Mouse (Mus musculus) stomach, embryonic 15.5 days (tissue): Measurements from ENCODE around the gene Usp22. TPM values are rescaled to one million over a fixed set of nuclear protein-coding genes. Genes with fewer than 3 reads are reported as not detected.

Experiments
- ATAC-seq: fragments of 200-750 bp; cut with Nextera tagmentation; 2 replicates; pipeline ENCODE4 v1.8.0; 2017; ENCODE audit warnings: low read depth, moderate number of reproducible peaks, moderate TSS enrichment; ENCODE audit not compliant: insufficient read depth, low FRiP score
- H3K27ac ChIP-seq: fragments of 300-500 bp; sonication (generic); 2 replicates; pipeline ENCODE4 v1.5.1; 2015; ENCODE audit warnings: mild to moderate bottlenecking, inconsistent platforms
- H3K27me3 ChIP-seq: fragments of 300-500 bp; sonication (generic); replicated peaks from 2 replicates; pipeline ENCODE4 v1.6.1; 2015; ENCODE audit warnings: inconsistent platforms
- H3K36me3 ChIP-seq: fragments of 300-500 bp; sonication (generic); 2 replicates; pipeline ENCODE4 v1.6.1; 2015; ENCODE audit warnings: inconsistent platforms
- H3K4me1 ChIP-seq: fragments of 300-500 bp; sonication (generic); 2 replicates; pipeline ENCODE4 v1.6.1; 2015; ENCODE audit warnings: inconsistent platforms
- H3K4me2 ChIP-seq: fragments of 300-500 bp; sonication (generic); 2 replicates; pipeline ENCODE4 v1.6.1; 2015; ENCODE audit warnings: mild to moderate bottlenecking, inconsistent platforms
- H3K4me3 ChIP-seq: fragments of 300-500 bp; sonication (generic); replicated peaks from 2 replicates; pipeline ENCODE4 v1.5.1; 2015; ENCODE audit warnings: inconsistent platforms
- H3K9ac ChIP-seq: fragments of 300-500 bp; sonication (generic); 2 replicates; pipeline ENCODE4 v1.6.1; 2015; ENCODE audit warnings: inconsistent platforms
- H3K9me3 ChIP-seq: fragments of 300-500 bp; sonication (generic); 2 replicates; pipeline ENCODE4 v1.6.1; 2016; ENCODE audit warnings: inconsistent platforms
- WGBS: fragments of 180-500 bp; shearing (Covaris S2); methylation state at CpG from one replicate; pipeline ENCODE4 v1.1.7; 2015; 5-methylcytosine and 5-hydroxymethylcytosine counted together
- polyA plus RNA-seq: library from polyadenylated mRNA; unstranded; fragments of >200 nt; fragmentation: Nextera tagmentation; extraction: Ambion mirVana; gene quantifications from 2 replicates; pipeline ENCODE4 v1.2.1, GENCODE M21; 2015

Gene Usp22
- polyA plus RNA-seq, 1 experiment from 2014 or later, result 92.9 TPM

DNA sequence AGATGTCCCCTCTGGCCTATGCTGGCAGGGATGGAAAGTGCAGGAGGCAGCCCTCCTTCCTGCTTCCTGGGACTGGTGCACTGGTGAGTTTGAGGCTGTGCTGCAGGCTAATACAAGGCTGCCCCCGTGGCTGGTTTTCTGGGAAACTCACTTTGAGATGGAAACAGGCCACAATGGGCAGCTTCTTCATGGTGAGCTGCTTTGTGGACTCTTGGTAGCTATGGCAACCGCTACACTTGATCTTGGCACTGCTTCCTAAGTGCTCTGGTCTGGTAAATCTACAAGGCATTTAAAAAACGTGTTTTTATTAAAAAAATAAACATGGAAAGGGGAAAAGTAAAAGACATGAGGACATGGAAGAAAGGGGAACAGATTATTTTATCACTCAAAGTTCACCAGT is 16.7 kb downstream of the Usp22 start:
- 68% methylated on average over 3 of the region's 3 CpGs for WGBS
- H3K9ac ChIP-seq, result no peak overlapping the region
- no peak overlapping the region for H3K27ac ChIP-seq
- no peaks in the 10 kb centered on the region for H3K27me3 ChIP-seq
- H3K4me1 ChIP-seq, result no peaks in the 10 kb centered on the region
- no peak for ATAC-seq
- no peak overlapping the region for H3K4me2 ChIP-seq
- H3K4me3 ChIP-seq, result no peak overlapping the region
- peaks cover 86% of the 10 kb centered on the region for H3K36me3 ChIP-seq
- H3K9me3 ChIP-seq, result no peaks in the 10 kb centered on the region

DNA sequence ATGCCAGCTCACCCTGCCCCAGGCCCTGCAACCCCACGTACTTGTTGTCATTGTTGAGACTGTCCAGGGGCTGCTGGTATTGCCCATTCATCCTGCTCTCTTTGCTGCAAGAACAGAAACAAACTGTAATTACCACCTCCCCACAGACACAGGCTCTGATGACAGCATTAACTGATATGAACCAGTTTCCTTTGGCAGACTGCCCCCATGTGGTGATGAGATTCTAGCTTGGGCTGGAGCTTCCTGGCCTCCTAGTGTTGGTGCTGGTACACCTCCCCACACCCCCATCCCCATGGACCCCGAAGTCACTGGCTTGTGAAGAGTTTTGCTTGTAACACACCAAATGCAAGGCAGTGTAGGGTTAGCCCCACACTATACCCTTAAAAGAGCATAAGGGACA is 19.1 kb downstream of the Usp22 start:
- no peaks in the 10 kb centered on the region for H3K4me1 ChIP-seq
- no peak overlapping the region for H3K4me3 ChIP-seq
- H3K27me3 ChIP-seq, result no peaks in the 10 kb centered on the region
- WGBS, result 86% methylated on average over 2 of the region's 2 CpGs
- no peak for ATAC-seq
- H3K27ac ChIP-seq, result no peak overlapping the region
- no peak overlapping the region for H3K9ac ChIP-seq
- no peaks in the 10 kb centered on the region for H3K9me3 ChIP-seq
- peaks cover 78% of the 10 kb centered on the region for H3K36me3 ChIP-seq
- no peak overlapping the region for H3K4me2 ChIP-seq

DNA sequence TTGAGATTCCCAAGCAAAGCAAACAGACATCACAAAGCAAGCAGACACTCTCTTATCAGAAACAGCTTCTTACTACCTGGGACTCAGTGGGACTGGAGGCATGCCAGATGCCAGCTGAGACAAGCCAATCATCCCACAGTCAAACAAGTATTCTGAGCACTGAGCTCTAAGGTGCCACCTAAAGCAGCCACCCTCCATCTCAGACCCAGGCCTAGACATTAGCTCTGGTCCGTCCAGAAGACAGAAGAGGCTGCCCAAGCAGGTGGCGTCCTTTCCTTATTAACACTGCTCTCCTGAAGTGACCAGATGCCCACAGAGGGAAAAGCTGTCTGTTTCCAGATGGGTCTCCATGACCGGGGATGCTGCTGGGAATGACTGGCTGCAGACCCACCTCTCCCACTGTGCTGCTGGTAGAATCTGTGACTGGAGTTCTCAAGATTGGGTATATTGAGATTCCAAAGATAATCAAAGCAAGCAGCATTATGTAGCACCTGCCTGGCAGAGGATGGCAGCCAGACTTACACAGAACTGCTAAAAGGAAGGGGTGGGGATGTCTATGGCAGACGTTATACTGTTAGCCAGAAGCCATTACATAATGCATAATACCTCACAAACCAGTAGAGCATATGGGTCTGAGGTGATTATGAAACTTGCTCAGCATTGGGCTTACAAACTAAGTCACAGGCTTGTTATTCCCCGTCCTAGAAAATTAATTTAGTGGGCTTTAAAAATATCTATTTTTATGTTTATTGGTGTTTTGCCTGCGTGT is 24.4 kb downstream of the Usp22 start:
- Histone ChIP-seq H3K4me2 (no peak overlapping the region), H3K27me3 (0 out of 2 replicates have a peak, but pooled peaks cover 8% of the 10 kb centered on the region), H3K9me3 (no peaks in the 10 kb centered on the region), H3K9ac (no peak overlapping the region), H3K36me3 (peaks cover 31% of the 10 kb centered on the region), H3K4me1 (peaks cover 11% of the 10 kb centered on the region), H3K4me3 (no peak overlapping the region), H3K27ac (no peak overlapping the region)
- ATAC-seq, result no peak
- 67% methylated on average over 6 of the region's 6 CpGs for WGBS

GRCm38 (mm10) chr11:61147300-61147683 is 27.6 kb downstream of the Usp22 start:
- Histone ChIP-seq H3K27ac (no peak overlapping the region), H3K4me2 (peak overlapping the region; percentile 77), H3K4me1 (peaks cover 11% of the 10 kb centered on the region), H3K27me3 (0 out of 2 replicates have a peak, but pooled peaks cover 8% of the 10 kb centered on the region), H3K9me3 (no peaks in the 10 kb centered on the region), H3K36me3 (peaks cover 4% of the 10 kb centered on the region; the same call in 1 of the 2 replicates), H3K9ac (no peak overlapping the region), H3K4me3 (peak overlapping the region; percentile 33)
- 10% methylated on average over 32 of the region's 32 CpGs for WGBS
- ATAC-seq, result peak; percentile 30; the same call in 1 of the 2 replicates

- Histone ChIP-seq H3K27me3 (0 out of 2 replicates have a peak, but pooled peaks cover 8% of the 10 kb centered on the region), H3K4me1 (peaks cover 11% of the 10 kb centered on the region), H3K9me3 (no peaks in the 10 kb centered on the region), H3K36me3 (no peaks in the 10 kb centered on the region), H3K4me3 (peak overlapping the region; percentile 33), H3K4me2 (peak overlapping the region; percentile 77), H3K9ac (no peak overlapping the region), H3K27ac (no peak overlapping the region)
- WGBS, result 25% methylated on average over 20 of the region's 20 CpGs
- ATAC-seq, result no peak
Observed at GRCm38 (mm10) chr11:61146645-61147299, 28.1 kb downstream of the Usp22 start.

GRCm38 (mm10) chr11:61145551-61145950 is 29.3 kb downstream of the Usp22 start:
- Histone ChIP-seq H3K9ac (no peak overlapping the region), H3K4me2 (no peak overlapping the region), H3K4me3 (no peak overlapping the region), H3K27ac (no peak overlapping the region), H3K4me1 (peaks cover 11% of the 10 kb centered on the region), H3K27me3 (0 out of 2 replicates have a peak, but pooled peaks cover 8% of the 10 kb centered on the region), H3K36me3 (no peaks in the 10 kb centered on the region), H3K9me3 (no peaks in the 10 kb centered on the region)
- ATAC-seq, result no peak
- 54% methylated on average over 8 of the region's 8 CpGs for WGBS

GRCm38 (mm10) chr11:61143564-61144469 is 31.0 kb downstream of the Usp22 start:
- 0 out of 2 replicates have a peak, but pooled peaks cover 8% of the 10 kb centered on the region for H3K27me3 ChIP-seq
- peaks cover 11% of the 10 kb centered on the region for H3K4me1 ChIP-seq
- H3K9me3 ChIP-seq, result no peaks in the 10 kb centered on the region
- no peak for ATAC-seq
- 71% methylated on average over 7 of the region's 7 CpGs for WGBS
- no peaks in the 10 kb centered on the region for H3K36me3 ChIP-seq
- no peak overlapping the region for H3K9ac ChIP-seq
- H3K27ac ChIP-seq, result no peak overlapping the region
- no peak overlapping the region for H3K4me2 ChIP-seq
- no peak overlapping the region for H3K4me3 ChIP-seq

- H3K4me3 ChIP-seq, result 0 out of 2 replicates have a peak overlapping the region, but pooled peaks have one; percentile 0
- peaks cover 11% of the 10 kb centered on the region for H3K4me1 ChIP-seq
- 0 out of 2 replicates have a peak, but pooled peaks cover 8% of the 10 kb centered on the region for H3K27me3 ChIP-seq
- no peaks in the 10 kb centered on the region for H3K9me3 ChIP-seq
- no peak overlapping the region for H3K27ac ChIP-seq
- H3K36me3 ChIP-seq, result no peaks in the 10 kb centered on the region
- H3K9ac ChIP-seq, result no peak overlapping the region
- no peak overlapping the region for H3K4me2 ChIP-seq
- 55% methylated on average over 6 of the region's 6 CpGs for WGBS
- no peak for ATAC-seq
Observed at GRCm38 (mm10) chr11:61142941-61143530, 31.8 kb downstream of the Usp22 start.

GRCm38 (mm10) chr11:61142262-61142661 is 32.6 kb downstream of the Usp22 start:
- 49% methylated on average over 3 of the region's 3 CpGs for WGBS

DNA sequence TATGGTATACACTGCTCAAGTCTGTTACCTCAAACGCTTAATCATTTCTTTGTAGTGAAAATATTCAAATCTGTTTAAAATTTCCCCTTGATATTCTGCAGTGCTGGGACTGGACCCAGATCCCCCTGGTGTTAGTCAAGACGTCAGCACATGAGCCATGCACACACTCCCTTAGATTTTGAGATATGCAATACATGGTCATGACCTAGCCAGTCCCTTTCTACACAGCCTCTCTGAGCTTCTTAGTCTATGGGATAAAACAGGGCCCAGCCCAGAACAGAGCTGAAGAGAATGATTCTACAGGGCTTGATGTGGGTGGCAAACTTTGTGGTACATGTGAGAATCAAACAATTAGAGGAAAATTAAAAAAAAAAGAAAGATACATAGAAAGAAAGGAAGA is 33.2 kb downstream of the Usp22 start:
- no peaks in the 10 kb centered on the region for H3K27me3 ChIP-seq
- no peak overlapping the region for H3K9ac ChIP-seq
- no peak overlapping the region for H3K27ac ChIP-seq
- peaks cover under 1% of the 10 kb centered on the region; the same call in 1 of the 2 replicates for H3K4me1 ChIP-seq
- ATAC-seq, result no peak
- H3K36me3 ChIP-seq, result no peaks in the 10 kb centered on the region
- H3K9me3 ChIP-seq, result no peaks in the 10 kb centered on the region
- H3K4me2 ChIP-seq, result no peak overlapping the region
- 57% methylated on average over 2 of the region's 2 CpGs for WGBS
- H3K4me3 ChIP-seq, result no peak overlapping the region

More at GRCm38 (mm10) chr11:61142262-61142661, 32.6 kb downstream of the Usp22 start:
- no peak overlapping the region for H3K4me2 ChIP-seq
- H3K4me1 ChIP-seq, result peaks cover 6% of the 10 kb centered on the region
- no peak overlapping the region for H3K27ac ChIP-seq
- no peaks in the 10 kb centered on the region for H3K27me3 ChIP-seq
- H3K4me3 ChIP-seq, result 0 out of 2 replicates have a peak overlapping the region, but pooled peaks have one; percentile 0
- ATAC-seq, result no peak
- H3K9me3 ChIP-seq, result no peaks in the 10 kb centered on the region
- no peaks in the 10 kb centered on the region for H3K36me3 ChIP-seq
- no peak overlapping the region for H3K9ac ChIP-seq

DNA sequence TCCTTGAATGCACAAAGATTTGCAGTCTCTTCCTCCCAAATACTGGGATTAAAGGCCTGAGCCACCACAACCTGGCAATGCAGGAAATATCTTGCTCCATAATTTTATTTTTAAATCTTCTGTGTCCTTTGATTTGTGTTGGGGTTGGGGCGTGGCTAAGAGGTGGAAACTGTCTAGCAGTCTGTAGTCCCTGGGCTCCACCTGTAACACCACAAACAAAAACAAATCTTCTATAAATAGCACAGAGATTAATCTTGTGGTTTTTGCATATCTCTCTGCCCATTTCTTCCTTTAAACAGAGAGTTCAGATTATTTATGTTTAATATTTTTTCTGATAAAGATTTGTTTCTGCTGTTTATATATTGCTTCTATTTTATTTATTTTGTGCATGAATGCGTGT is 41.9 kb downstream of the Usp22 start:
- no peaks in the 10 kb centered on the region for H3K36me3 ChIP-seq
- H3K9ac ChIP-seq, result no peak overlapping the region
- ATAC-seq, result no peak
- H3K4me1 ChIP-seq, result no peaks in the 10 kb centered on the region
- H3K4me3 ChIP-seq, result no peak overlapping the region
- no peaks in the 10 kb centered on the region for H3K27me3 ChIP-seq
- 82% methylated on average over 2 of the region's 2 CpGs for WGBS
- H3K9me3 ChIP-seq, result no peaks in the 10 kb centered on the region
- H3K27ac ChIP-seq, result no peak overlapping the region
- no peak overlapping the region for H3K4me2 ChIP-seq
